In the genomic region with DNA sequence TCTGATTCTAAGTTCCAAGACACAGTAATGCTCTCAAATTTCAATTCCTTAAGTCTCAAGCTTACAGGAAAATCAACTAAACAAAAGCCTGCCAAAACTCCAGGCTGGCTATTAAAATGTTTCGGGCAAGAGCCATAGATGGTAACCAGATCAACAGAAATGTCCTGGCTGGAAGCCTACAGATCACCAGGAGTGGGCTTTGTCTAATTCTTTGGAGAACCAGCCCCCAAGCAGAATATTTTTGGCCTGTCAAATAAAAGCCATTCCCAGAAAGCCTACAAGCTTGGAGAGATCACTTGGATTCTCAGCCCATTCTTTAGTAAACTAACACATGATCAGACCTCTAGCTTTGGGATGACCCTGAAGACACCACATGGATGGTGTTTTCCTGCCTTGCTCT, we compare ENCODE assay signal across 23 mouse cellular contexts.
A peak's percentile ranks its signal among the peaks of the same experiment; 100 is the strongest.
DNase-seq lines count a peak whose midpoint lies in the region; ATAC-seq and TF ChIP-seq lines count a peak whose summit lies in the region.
"Had no signal": no experiment of that assay in that cellular context is flagged by ENCODE, and none has a peak within 500 bp of the region (broad histone marks: within the 10 kb centered on the region; RNA-seq: fewer than 3 reads in every experiment).

No protein-coding gene starts in this region.

- no peak for DNase-seq in kidney, adult 2 months
- DNase-seq in kidney, postnatal 25 days, result no peak
- DNase-seq in 3T3-L1 (ENCODE audit: low read depth, low spot score), result peak; percentile 53
- DNase-seq in Muller cell, postnatal 12 days (ENCODE audit: inconsistent ontology term), result peak; percentile 66
- no peak for DNase-seq in gastrocnemius, adult 2 months
- no peak for DNase-seq in ovary, postnatal 36 days (ENCODE audit: low spot score)
- DNase-seq in gastrocnemius, postnatal 36 days, result no peak
- DNase-seq: adrenal gland, postnatal 36 days; cerebellum, adult 11-12 months; cerebellum, postnatal 36 days; embryo, embryonic 11 days; forebrain, postnatal 0 days; layer of hippocampus, postnatal 36 days; liver, postnatal 0 days; retina, postnatal 1 day; right cerebral cortex, postnatal 25 days; thymus, postnatal 14 days had no signal

- no peak overlapping the region for H3K4me3 ChIP-seq in kidney, adult 2 months (ENCODE audit: insufficient read depth, low read depth, low read length)
- no peak overlapping the region for H3K4me3 ChIP-seq in embryonic facial prominence, embryonic 15.5 days (replicated peaks)
- no peak overlapping the region for H3K4me3 ChIP-seq in gastrocnemius, adult 2 months
- H3K4me3 ChIP-seq: hindbrain, embryonic 15.5 days had no signal

- H3K4me1 ChIP-seq in kidney, adult 2 months (ENCODE audit: control insufficient read depth, insufficient read depth, low read length), result peaks cover 37% of the 10 kb centered on the region
- H3K4me1 ChIP-seq in embryonic facial prominence, embryonic 15.5 days, result peaks cover 30% of the 10 kb centered on the region

- no peaks in the 10 kb centered on the region for H3K9me3 ChIP-seq in embryonic facial prominence, embryonic 15.5 days (replicated peaks)
- H3K9me3 ChIP-seq: hindbrain, embryonic 15.5 days had no signal

- intact Hi-C loops in gastrocnemius, adult 2 months (cut with DNase I), result no loop called here
- intact Hi-C loops in gastrocnemius, postnatal 36 days (cut with DNase I), result no loop called here

- no peak for TF ChIP-seq CTCF in kidney, adult 2 months (conservative IDR thresholded peaks at IDR 0.05; ENCODE audit: insufficient read depth, insufficient read length, low read depth, low read length)
- no peak for TF ChIP-seq CTCF in gastrocnemius, adult 2 months (IDR thresholded peaks at IDR 0.05)

- no peak for TF ChIP-seq POLR2A in kidney, adult 2 months (IDR thresholded peaks at IDR 0.05; ENCODE audit: low read depth, low read length)

- WGBS in kidney, adult 2 months, result 64% methylated on average over 1 of the region's 1 CpGs
- WGBS in embryonic facial prominence, embryonic 15.5 days, result 33% methylated on average over 1 of the region's 1 CpGs

- no peak overlapping the region for H3K9ac ChIP-seq in embryonic facial prominence, embryonic 15.5 days
- H3K9ac ChIP-seq: forebrain, postnatal 0 days; hindbrain, embryonic 15.5 days; liver, postnatal 0 days had no signal

- no peaks in the 10 kb centered on the region for H3K27me3 ChIP-seq in kidney, adult 2 months (replicated peaks; ENCODE audit: control insufficient read depth, insufficient read depth, low read length)
- no peaks in the 10 kb centered on the region for H3K27me3 ChIP-seq in embryonic facial prominence, embryonic 15.5 days

- H3K4me2 ChIP-seq in embryonic facial prominence, embryonic 15.5 days (replicated peaks), result no peak overlapping the region
- H3K4me2 ChIP-seq: hindbrain, embryonic 15.5 days; liver, embryonic 11.5 days; midbrain, embryonic 11.5 days had no signal

- no peaks in the 10 kb centered on the region for H3K36me3 ChIP-seq in kidney, adult 2 months (ENCODE audit: control insufficient read depth, insufficient read depth, low read length)
- no peaks in the 10 kb centered on the region for H3K36me3 ChIP-seq in embryonic facial prominence, embryonic 15.5 days
- H3K36me3 ChIP-seq: hindbrain, embryonic 15.5 days had no signal

- ATAC-seq in embryonic facial prominence, embryonic 15.5 days (ENCODE audit: insufficient number of reproducible peaks, low FRiP score, low TSS enrichment, low read depth), result no peak
- ATAC-seq: forebrain, postnatal 0 days; intestine, embryonic 16.5 days; liver, postnatal 0 days had no signal

- peak overlapping the region; percentile 78 for H3K27ac ChIP-seq in kidney, adult 2 months (ENCODE audit: insufficient read depth, low read depth, low read length)
- peak overlapping the region; percentile 39 for H3K27ac ChIP-seq in embryonic facial prominence, embryonic 15.5 days (replicated peaks)
- no peak overlapping the region for H3K27ac ChIP-seq in gastrocnemius, adult 2 months
- H3K27ac ChIP-seq: hindbrain, embryonic 15.5 days; kidney, postnatal 0 days had no signal

Comparison
In these comparisons a context has a peak if more than half of its experiments do, and no peak if none do; other contexts are left out.
1. DNase-seq: peak in 3T3-L1 (single experiment) and Muller cell, postnatal 12 days (single experiment); none in kidney, adult 2 months (single experiment), kidney, postnatal 25 days (0 of 2), gastrocnemius, adult 2 months (single experiment), ovary, postnatal 36 days (single experiment) and gastrocnemius, postnatal 36 days (0 of 2).